Comparison of ENCODE assay signal across 8 mouse cellular contexts in genomic region chr5:72168285-72168621, GRCm38 (mm10). TPM values are rescaled to one million over a fixed set of nuclear protein-coding genes. Genes with fewer than 3 reads are reported as not detected.
DNase-seq lines count a peak whose midpoint lies in the region; ATAC-seq and TF ChIP-seq lines count a peak whose summit lies in the region.

No protein-coding gene starts in this region.

- TF ChIP-seq POLR2A in cerebellum, adult 2 months (IDR thresholded peaks at IDR 0.05; ENCODE audit: borderline replicate concordance, insufficient read depth, low read length): no peak

- H3K4me1 ChIP-seq in cerebellum, adult 2 months (ENCODE audit: control insufficient read depth, insufficient read depth, low read length): no peaks in the 10 kb centered on the region
- peaks cover 30% of the 10 kb centered on the region for H3K4me1 ChIP-seq in megakaryocyte, embryonic 14.5 days
- H3K4me1 ChIP-seq in limb, embryonic 15.5 days: peaks cover 14% of the 10 kb centered on the region
- H3K4me1 ChIP-seq in stomach, postnatal 0 days (replicated peaks; ENCODE audit: control insufficient read depth, insufficient read depth): no peaks in the 10 kb centered on the region; the same call in 1 of the 2 replicates

- TF ChIP-seq CTCF in cerebellum, adult 2 months (IDR thresholded peaks at IDR 0.05; ENCODE audit: borderline replicate concordance, insufficient read depth, low read depth, low read length): no peak
- no peak for TF ChIP-seq CTCF in stomach, postnatal 0 days (IDR thresholded peaks at IDR 0.05; ENCODE audit: low read depth)

- no peak overlapping the region for H3K9ac ChIP-seq in limb, embryonic 15.5 days
- H3K9ac ChIP-seq in stomach, postnatal 0 days (ENCODE audit: low read length): no peak overlapping the region

- H3K36me3 ChIP-seq in megakaryocyte, embryonic 14.5 days (replicated peaks; ENCODE audit: low read length): peaks cover 28% of the 10 kb centered on the region
- H3K36me3 ChIP-seq in limb, embryonic 15.5 days: 0 out of 2 replicates have a peak, but pooled peaks cover 3% of the 10 kb centered on the region
- 0 out of 2 replicates have a peak, but pooled peaks cover 3% of the 10 kb centered on the region for H3K36me3 ChIP-seq in stomach, postnatal 0 days (ENCODE audit: control insufficient read depth, insufficient read depth, low read length)

- H3K27me3 ChIP-seq in cerebellum, adult 2 months (ENCODE audit: control insufficient read depth, insufficient read depth, low read length): no peaks in the 10 kb centered on the region
- H3K27me3 ChIP-seq in megakaryocyte, embryonic 14.5 days (replicated peaks): no peaks in the 10 kb centered on the region
- H3K27me3 ChIP-seq in limb, embryonic 15.5 days: no peaks in the 10 kb centered on the region
- H3K27me3 ChIP-seq in stomach, postnatal 0 days (ENCODE audit: control insufficient read depth, insufficient read depth, low read length): no peaks in the 10 kb centered on the region

- no peak for DNase-seq in cerebellum, adult 2 months
- DNase-seq in cerebellum, postnatal 10 days: no peak
- DNase-seq in stomach, postnatal 0 days (ENCODE audit: low spot score): no peak
- DNase-seq in adipocyte (ENCODE audit: low spot score): no peak
- DNase-seq in frontal cortex, adult 2 months (ENCODE audit: extremely low spot score in 1 of 2, low spot score in 1 of 2): no peak

- no peak overlapping the region for H3K27ac ChIP-seq in cerebellum, adult 2 months (ENCODE audit: insufficient read depth, low read length)
- no peak overlapping the region for H3K27ac ChIP-seq in limb, embryonic 15.5 days
- H3K27ac ChIP-seq in stomach, postnatal 0 days (replicated peaks): no peak overlapping the region; the same call in 1 of the 2 replicates

- no peaks in the 10 kb centered on the region for H3K9me3 ChIP-seq in megakaryocyte, embryonic 14.5 days
- H3K9me3 ChIP-seq in limb, embryonic 15.5 days: no peaks in the 10 kb centered on the region
- no peaks in the 10 kb centered on the region for H3K9me3 ChIP-seq in stomach, postnatal 0 days (ENCODE audit: control insufficient read depth, low read length)

- H3K4me2 ChIP-seq in limb, embryonic 15.5 days: peak overlapping the region; percentile 32; the same call in 1 of the 2 replicates
- peak overlapping the region; percentile 66 for H3K4me2 ChIP-seq in stomach, postnatal 0 days (replicated peaks; ENCODE audit: low read depth)

- peak overlapping the region; percentile 97 for H3K4me3 ChIP-seq in cerebellum, adult 2 months (replicated peaks; ENCODE audit: insufficient read depth, low read depth, low read length)
- H3K4me3 ChIP-seq in megakaryocyte, embryonic 14.5 days (replicated peaks): peak overlapping the region; percentile 93
- peak overlapping the region; percentile 79 for H3K4me3 ChIP-seq in limb, embryonic 15.5 days
- peak overlapping the region; percentile 78 for H3K4me3 ChIP-seq in stomach, postnatal 0 days (ENCODE audit: low read depth, low read length)

- TF ChIP-seq EP300 in stomach, postnatal 0 days (optimal IDR thresholded peaks at IDR 0.05): no peak

- 0% methylated on average over 4 of the region's 4 CpGs for WGBS in cerebellum, adult 2 months
- 3% methylated on average over 4 of the region's 4 CpGs for WGBS in limb, embryonic 15.5 days
- WGBS in stomach, postnatal 0 days: 1% methylated on average over 4 of the region's 4 CpGs

- ATAC-seq in megakaryocyte, adult 5-6 weeks (ENCODE audit: poor library complexity, severe bottlenecking): no peak
- no peak; the same call in 1 of the 2 replicates for ATAC-seq in limb, embryonic 15.5 days (ENCODE audit: insufficient number of reproducible peaks, low FRiP score, low TSS enrichment, low read depth)
- no peak; the same call in 1 of the 2 replicates for ATAC-seq in stomach, postnatal 0 days (ENCODE audit: low FRiP score, low TSS enrichment)

RNA-seq across cellular contexts. Expression of gene Commd8, which starts 0.3 kb away (rescaled TPM):
- 58.7 and 62.1 TPM in 2 replicates for polyA plus RNA-seq in cerebellum, adult 2 months (2012; rRNA removed)
- polyA plus RNA-seq in megakaryocyte, embryonic 14.5 days (2012; ENCODE audit: insufficient read depth, low replicate concordance): 5.4 TPM in 1 of 2 replicates, not detected in the other
- 231 and 298 TPM in 2 replicates for total RNA-seq in megakaryocyte, adult 5-6 weeks (2015)
- total RNA-seq in megakaryocyte, adult 5-6 weeks (2017): 142 and 175 TPM in 2 replicates
- 157 and 177 TPM in 2 replicates for polyA plus RNA-seq in limb, embryonic 15.5 days (2015; fragmentation: Nextera tagmentation; extraction: Ambion mirVana)
- 117 and 118 TPM in 2 replicates for polyA plus RNA-seq in stomach, postnatal 0 days (2015; fragmentation: Nextera tagmentation; extraction: Ambion mirVana)
- 82.5 and 88.8 TPM in 2 replicates for polyA plus RNA-seq in frontal cortex, adult 2 months (2012; rRNA removed)
